Mouse (Mus musculus) colon, adult 2 months (tissue): ENCODE data around the gene Emc4. TPM values are rescaled to one million over a fixed set of nuclear protein-coding genes. Genes with fewer than 3 reads are reported as not detected.

Source experiments
- polyA plus RNA-seq: library from polyadenylated mRNA; depleted of rRNA; stranded (reverse); fragments of >200 nt; gene quantifications from 2 replicates; pipeline ENCODE4 v1.2.3, GENCODE M21; 2012; rRNA removed

Emc4 gene
- polyA plus RNA-seq, result 50.1 and 68.0 TPM in 2 replicates

GRCm38 (mm10) chr2:112367726-112368673 is at the start of gene Emc4:
Gene Emc4, minus strand, starts transcription at chr2:112368027.

GRCm38 (mm10) chr2:112378973-112379898 is 11.4 kb upstream of the Emc4 start, which contains the start of gene Katnbl1:
Gene Katnbl1, plus strand, starts transcription at chr2:112379211.

Other genes starting within 250 kb of the Emc4 start
- gene Olfr1316, start 233.1 kb downstream of the Emc4 start, polyA plus RNA-seq, result not detected in 2 replicates
- gene Olfr1317, start 227.7 kb downstream of the Emc4 start, polyA plus RNA-seq, result not detected in 2 replicates
- gene Olfr1318, start 213.8 kb downstream of the Emc4 start, polyA plus RNA-seq, result not detected in 2 replicates
- gene Lpcat4, start 128.6 kb downstream of the Emc4 start, polyA plus RNA-seq, result 68.9 and 103 TPM in 2 replicates
- gene Nutm1, start 108.7 kb downstream of the Emc4 start, polyA plus RNA-seq, result not detected in 2 replicates
- 29.9 and 30.3 TPM in 2 replicates for gene Nop10, start 106.1 kb downstream of the Emc4 start, polyA plus RNA-seq
- 18.2 and 19.2 TPM in 2 replicates for gene Slc12a6, start 102.2 kb downstream of the Emc4 start, polyA plus RNA-seq
- gene Gm21985, start 101.7 kb downstream of the Emc4 start, polyA plus RNA-seq, result not detected in 2 replicates
- gene Katnbl1, start 11.2 kb upstream of the Emc4 start, polyA plus RNA-seq, result 0.49 and 0.66 TPM in 2 replicates
- 3.7 and 4.5 TPM in 2 replicates for gene Emc7, start 87.0 kb upstream of the Emc4 start, polyA plus RNA-seq
- gene Chrm5, start 112.7 kb upstream of the Emc4 start, polyA plus RNA-seq, result not detected in 2 replicates
- gene Aven, start 124.9 kb upstream of the Emc4 start, polyA plus RNA-seq, result 3.5 and 4.5 TPM in 2 replicates